Mouse (Mus musculus) brain, embryonic 14.5 days (tissue): ENCODE measurements at regions not wholly inside any gene's neighbourhood (a gene's known extent, or its start where the extent isn't known, plus 50 kb on each side); places are given as distances from the start of the nearest gene placed in this dataset.

Experiments used
- CTCF ChIP-seq: fragments of 200-500 bp; IDR thresholded peaks from 2 replicates; pipeline ENCODE4 v1.5.1; 2012; ENCODE audit warnings: inconsistent platforms, mild to moderate bottlenecking, moderate library complexity, borderline replicate concordance; ENCODE audit not compliant: insufficient read depth, insufficient read length; ENCODE audit errors: extremely low read depth
- POLR2A ChIP-seq: fragments of 200-500 bp; IDR thresholded peaks from 2 replicates; pipeline ENCODE4 v1.6.1; 2012; ENCODE audit warnings: mild to moderate bottlenecking, inconsistent platforms, borderline replicate concordance; ENCODE audit not compliant: poor library complexity, insufficient read depth, insufficient read length, severe bottlenecking; ENCODE audit errors: extremely low read depth

DNA sequence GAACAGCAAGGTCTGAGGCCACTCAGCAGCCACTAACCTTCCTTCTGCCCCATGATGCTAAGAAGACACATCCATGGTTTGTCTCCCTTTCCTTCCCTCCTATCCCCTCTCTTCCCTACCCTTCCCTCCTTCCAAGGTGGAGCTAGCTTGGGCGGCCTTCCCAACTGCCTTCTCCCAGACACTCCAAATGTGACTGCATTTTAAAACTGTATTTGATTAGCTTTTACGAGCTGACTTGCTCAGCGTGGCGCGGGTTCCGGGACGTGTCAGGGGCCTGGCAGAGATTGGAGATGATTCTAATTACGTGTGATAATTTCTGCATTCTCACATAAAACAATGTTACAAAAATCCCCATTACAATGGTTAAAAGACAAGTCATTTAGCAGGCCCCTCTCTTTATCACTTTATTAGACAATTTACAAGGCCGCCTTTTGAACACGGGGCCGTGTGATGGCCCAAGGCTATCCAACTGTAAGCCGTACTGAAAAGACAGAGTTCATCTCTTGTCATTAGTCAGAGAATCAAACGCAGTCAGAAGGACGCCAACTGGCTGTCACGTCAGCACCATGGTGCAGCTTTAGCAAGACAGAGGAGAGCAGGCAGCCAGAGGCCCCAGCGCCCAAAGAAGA lies 108.2 kb downstream of the Cryba4 start:
- TF ChIP-seq CTCF: no peak
- TF ChIP-seq POLR2A: no peak
